Mouse (Mus musculus): Measurements from ENCODE around the gene 4930518I15Rik. TPM values are rescaled to one million over a fixed set of nuclear protein-coding genes. Genes with fewer than 3 reads are reported as not detected.
"Not testable (repeated sequence)": the region's sequence is repeated elsewhere in the genome, so short reads cannot be mapped to it uniquely, and the experiment has no call there.

Gene 4930518I15Rik
- polyA plus RNA-seq, 1 experiment from 2014 or later: 7.4 TPM

- Histone ChIP-seq H3K4me2 (replicated peaks; ENCODE audit: low read depth, low read length) (no peak overlapping the region), H3K4me3 (ENCODE audit: low read length) (no peak overlapping the region), H3K27ac (ENCODE audit: low read depth, low read length) (no peak overlapping the region), H3K9ac (ENCODE audit: low read depth, low read length) (no peak overlapping the region), H3K9me3 (ENCODE audit: control insufficient read depth, low read length) (no peaks in the 10 kb centered on the region), H3K36me3 (ENCODE audit: control insufficient read depth, insufficient read depth, low read length) (peaks cover 45% of the 10 kb centered on the region), H3K4me1 (ENCODE audit: control insufficient read depth, insufficient read depth, low read length) (no peaks in the 10 kb centered on the region), H3K27me3 (ENCODE audit: control insufficient read depth, insufficient read depth, low read length) (no peaks in the 10 kb centered on the region)
- ATAC-seq (ENCODE audit: low FRiP score, low TSS enrichment): no peak
- WGBS: 82% methylated on average over 1 of the region's 1 CpGs
Observed at GRCm38 (mm10) chr2:156856311-156856710, 1.4 kb downstream of the 4930518I15Rik start.

- WGBS: 59% methylated on average over 13 of the region's 13 CpGs
- not testable (repeated sequence) for ATAC-seq (ENCODE audit: low FRiP score, low TSS enrichment); H3K27me3 ChIP-seq (ENCODE audit: control insufficient read depth, insufficient read depth, low read length); H3K9ac ChIP-seq (ENCODE audit: low read depth, low read length); H3K4me3 ChIP-seq (ENCODE audit: low read length); H3K4me2 ChIP-seq (replicated peaks; ENCODE audit: low read depth, low read length); H3K4me1 ChIP-seq (ENCODE audit: control insufficient read depth, insufficient read depth, low read length); H3K9me3 ChIP-seq (ENCODE audit: control insufficient read depth, low read length); H3K27ac ChIP-seq (ENCODE audit: low read depth, low read length)
- peaks cover 61% of the 10 kb centered on the region for H3K36me3 ChIP-seq (ENCODE audit: control insufficient read depth, insufficient read depth, low read length)
Observed at GRCm38 (mm10) chr2:156853999-156854771, 3.6 kb downstream of the 4930518I15Rik start.

- not testable (repeated sequence) for H3K27me3 ChIP-seq (ENCODE audit: control insufficient read depth, insufficient read depth, low read length); H3K9me3 ChIP-seq (ENCODE audit: control insufficient read depth, low read length); H3K4me1 ChIP-seq (ENCODE audit: control insufficient read depth, insufficient read depth, low read length); H3K9ac ChIP-seq (ENCODE audit: low read depth, low read length); H3K27ac ChIP-seq (ENCODE audit: low read depth, low read length); ATAC-seq (ENCODE audit: low FRiP score, low TSS enrichment); H3K4me2 ChIP-seq (replicated peaks; ENCODE audit: low read depth, low read length); H3K4me3 ChIP-seq (ENCODE audit: low read length)
- 88% methylated on average over 8 of the region's 13 CpGs for WGBS
- H3K36me3 ChIP-seq (ENCODE audit: control insufficient read depth, insufficient read depth, low read length): peaks cover 66% of the 10 kb centered on the region
Observed at GRCm38 (mm10) chr2:156853584-156853983, 4.2 kb downstream of the 4930518I15Rik start.

GRCm38 (mm10) chr2:156850505-156850904, 7.2 kb downstream of the 4930518I15Rik start:
- Histone ChIP-seq H3K4me2 (replicated peaks; ENCODE audit: low read depth, low read length) (no peak overlapping the region), H3K36me3 (ENCODE audit: control insufficient read depth, insufficient read depth, low read length) (peaks cover 74% of the 10 kb centered on the region), H3K4me3 (ENCODE audit: low read length) (no peak overlapping the region), H3K4me1 (ENCODE audit: control insufficient read depth, insufficient read depth, low read length) (peaks cover under 1% of the 10 kb centered on the region; the same call in 1 of the 2 replicates), H3K9ac (ENCODE audit: low read depth, low read length) (no peak overlapping the region), H3K27ac (ENCODE audit: low read depth, low read length) (no peak overlapping the region), H3K27me3 (ENCODE audit: control insufficient read depth, insufficient read depth, low read length) (no peaks in the 10 kb centered on the region), H3K9me3 (ENCODE audit: control insufficient read depth, low read length) (no peaks in the 10 kb centered on the region)
- 86% methylated on average over 5 of the region's 5 CpGs for WGBS
- ATAC-seq (ENCODE audit: low FRiP score, low TSS enrichment): no peak

GRCm38 (mm10) chr2:156848526-156849182, 9.1 kb downstream of the 4930518I15Rik start:
- 88% methylated on average over 6 of the region's 6 CpGs for WGBS
- H3K36me3 ChIP-seq (ENCODE audit: control insufficient read depth, insufficient read depth, low read length): peaks cover 83% of the 10 kb centered on the region
- no peak overlapping the region; the same call in 1 of the 2 replicates for H3K9ac ChIP-seq (ENCODE audit: low read depth, low read length)
- H3K9me3 ChIP-seq (ENCODE audit: control insufficient read depth, low read length): no peaks in the 10 kb centered on the region
- no peak for ATAC-seq (ENCODE audit: low FRiP score, low TSS enrichment)
- no peak overlapping the region for H3K4me3 ChIP-seq (ENCODE audit: low read length)
- H3K4me1 ChIP-seq (ENCODE audit: control insufficient read depth, insufficient read depth, low read length): peaks cover 16% of the 10 kb centered on the region
- no peak overlapping the region for H3K27ac ChIP-seq (ENCODE audit: low read depth, low read length)
- H3K4me2 ChIP-seq (replicated peaks; ENCODE audit: low read depth, low read length): no peak overlapping the region
- H3K27me3 ChIP-seq (ENCODE audit: control insufficient read depth, insufficient read depth, low read length): no peaks in the 10 kb centered on the region

GRCm38 (mm10) chr2:156847653-156848052, 10.1 kb downstream of the 4930518I15Rik start:
- no peak overlapping the region for H3K27ac ChIP-seq (ENCODE audit: low read depth, low read length)
- no peak overlapping the region for H3K9ac ChIP-seq (ENCODE audit: low read depth, low read length)
- WGBS: 61% methylated on average over 6 of the region's 6 CpGs
- no peak overlapping the region for H3K4me3 ChIP-seq (ENCODE audit: low read length)
- H3K36me3 ChIP-seq (ENCODE audit: control insufficient read depth, insufficient read depth, low read length): peaks cover 78% of the 10 kb centered on the region
- H3K9me3 ChIP-seq (ENCODE audit: control insufficient read depth, low read length): no peaks in the 10 kb centered on the region
- no peak for ATAC-seq (ENCODE audit: low FRiP score, low TSS enrichment)
- peaks cover 26% of the 10 kb centered on the region for H3K4me1 ChIP-seq (ENCODE audit: control insufficient read depth, insufficient read depth, low read length)
- no peaks in the 10 kb centered on the region for H3K27me3 ChIP-seq (ENCODE audit: control insufficient read depth, insufficient read depth, low read length)
- H3K4me2 ChIP-seq (replicated peaks; ENCODE audit: low read depth, low read length): no peak overlapping the region

GRCm38 (mm10) chr2:156844715-156845114, 13.0 kb downstream of the 4930518I15Rik start:
- no peak overlapping the region for H3K27ac ChIP-seq (ENCODE audit: low read depth, low read length)
- no peak overlapping the region for H3K9ac ChIP-seq (ENCODE audit: low read depth, low read length)
- H3K4me3 ChIP-seq (ENCODE audit: low read length): no peak overlapping the region
- peaks cover 37% of the 10 kb centered on the region for H3K4me1 ChIP-seq (ENCODE audit: control insufficient read depth, insufficient read depth, low read length)
- no peaks in the 10 kb centered on the region for H3K9me3 ChIP-seq (ENCODE audit: control insufficient read depth, low read length)
- H3K4me2 ChIP-seq (replicated peaks; ENCODE audit: low read depth, low read length): no peak overlapping the region
- ATAC-seq (ENCODE audit: low FRiP score, low TSS enrichment): no peak
- peaks cover 51% of the 10 kb centered on the region for H3K36me3 ChIP-seq (ENCODE audit: control insufficient read depth, insufficient read depth, low read length)
- WGBS: 55% methylated on average over 10 of the region's 10 CpGs
- H3K27me3 ChIP-seq (ENCODE audit: control insufficient read depth, insufficient read depth, low read length): no peaks in the 10 kb centered on the region

- peaks cover 41% of the 10 kb centered on the region for H3K36me3 ChIP-seq (ENCODE audit: control insufficient read depth, insufficient read depth, low read length)
- no peaks in the 10 kb centered on the region for H3K9me3 ChIP-seq (ENCODE audit: control insufficient read depth, low read length)
- 46% methylated on average over 10 of the region's 10 CpGs for WGBS
- no peak for ATAC-seq (ENCODE audit: low FRiP score, low TSS enrichment)
- peak overlapping the region; percentile 64; the same call in 1 of the 2 replicates for H3K4me2 ChIP-seq (replicated peaks; ENCODE audit: low read depth, low read length)
- H3K4me3 ChIP-seq (ENCODE audit: low read length): no peak overlapping the region
- H3K4me1 ChIP-seq (ENCODE audit: control insufficient read depth, insufficient read depth, low read length): peaks cover 47% of the 10 kb centered on the region
- H3K27me3 ChIP-seq (ENCODE audit: control insufficient read depth, insufficient read depth, low read length): no peaks in the 10 kb centered on the region
- H3K9ac ChIP-seq (ENCODE audit: low read depth, low read length): no peak overlapping the region
- no peak overlapping the region for H3K27ac ChIP-seq (ENCODE audit: low read depth, low read length)
Observed at GRCm38 (mm10) chr2:156843331-156843730, 14.4 kb downstream of the 4930518I15Rik start.

- Histone ChIP-seq H3K36me3 (ENCODE audit: control insufficient read depth, insufficient read depth, low read length) (peaks cover 34% of the 10 kb centered on the region), H3K4me1 (ENCODE audit: control insufficient read depth, insufficient read depth, low read length) (peaks cover 50% of the 10 kb centered on the region), H3K27me3 (ENCODE audit: control insufficient read depth, insufficient read depth, low read length) (no peaks in the 10 kb centered on the region), H3K4me2 (replicated peaks; ENCODE audit: low read depth, low read length) (peak overlapping the region; percentile 64), H3K4me3 (ENCODE audit: low read length) (peak overlapping the region; percentile 77), H3K27ac (ENCODE audit: low read depth, low read length) (peak overlapping the region; percentile 96), H3K9me3 (ENCODE audit: control insufficient read depth, low read length) (no peaks in the 10 kb centered on the region), H3K9ac (ENCODE audit: low read depth, low read length) (peak overlapping the region; percentile 90; the same call in 1 of the 2 replicates)
- 8% methylated on average over 11 of the region's 11 CpGs for WGBS
- no peak for ATAC-seq (ENCODE audit: low FRiP score, low TSS enrichment)
Observed at GRCm38 (mm10) chr2:156842711-156843110, 15.0 kb downstream of the 4930518I15Rik start.

Data from kidney, embryonic 14.5 days (tissue).